Mouse (Mus musculus) T-helper 1 cell (primary cell): Measurements from ENCODE around the gene Exoc4.

Source experiments
- in situ Hi-C: fragments of 300-600 bp; cut with MboI, MseI; formaldehyde crosslinking; loops from one replicate; pipeline ENCODE4 v1.15.1; 2025; ENCODE audit warnings: high pct_unique_total_duplicates

The Exoc4 gene

DNA sequence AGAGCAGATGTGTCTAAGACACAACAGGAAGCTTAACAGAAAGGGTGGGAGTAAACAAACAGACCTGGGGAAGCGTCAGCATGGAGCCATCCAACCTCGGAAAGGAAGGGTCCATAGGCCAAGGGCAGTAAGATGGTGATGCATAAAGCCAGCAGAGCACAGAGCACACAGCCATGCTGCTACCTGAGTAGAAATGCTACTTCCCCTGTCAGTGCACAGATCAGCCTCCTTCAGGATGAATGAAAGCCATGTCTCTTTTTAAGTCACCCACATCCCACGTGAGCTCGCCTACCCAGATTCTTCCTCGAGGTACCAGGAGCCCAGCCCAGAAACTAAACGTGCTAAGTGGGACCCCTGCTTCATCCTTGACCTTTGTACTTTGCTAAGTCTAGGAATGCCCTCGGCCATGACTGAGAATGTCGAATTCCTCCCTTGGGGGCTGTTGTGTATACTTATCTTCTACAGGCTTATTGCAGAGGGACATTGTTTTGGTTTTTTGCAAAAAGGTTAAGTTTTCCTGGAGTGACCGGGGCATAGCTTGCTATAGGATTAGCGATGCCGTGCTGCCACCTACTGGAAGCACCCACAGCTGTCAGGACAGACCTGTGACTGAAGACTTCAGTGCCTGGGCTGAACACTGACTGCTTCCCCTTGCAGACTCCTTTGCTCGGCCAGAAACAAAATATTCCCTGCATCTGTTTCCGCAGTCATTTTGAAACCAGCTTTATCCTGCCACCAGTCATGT lies 680.6 kb downstream of the Exoc4 start:
- in situ Hi-C loops = no loop called here

DNA sequence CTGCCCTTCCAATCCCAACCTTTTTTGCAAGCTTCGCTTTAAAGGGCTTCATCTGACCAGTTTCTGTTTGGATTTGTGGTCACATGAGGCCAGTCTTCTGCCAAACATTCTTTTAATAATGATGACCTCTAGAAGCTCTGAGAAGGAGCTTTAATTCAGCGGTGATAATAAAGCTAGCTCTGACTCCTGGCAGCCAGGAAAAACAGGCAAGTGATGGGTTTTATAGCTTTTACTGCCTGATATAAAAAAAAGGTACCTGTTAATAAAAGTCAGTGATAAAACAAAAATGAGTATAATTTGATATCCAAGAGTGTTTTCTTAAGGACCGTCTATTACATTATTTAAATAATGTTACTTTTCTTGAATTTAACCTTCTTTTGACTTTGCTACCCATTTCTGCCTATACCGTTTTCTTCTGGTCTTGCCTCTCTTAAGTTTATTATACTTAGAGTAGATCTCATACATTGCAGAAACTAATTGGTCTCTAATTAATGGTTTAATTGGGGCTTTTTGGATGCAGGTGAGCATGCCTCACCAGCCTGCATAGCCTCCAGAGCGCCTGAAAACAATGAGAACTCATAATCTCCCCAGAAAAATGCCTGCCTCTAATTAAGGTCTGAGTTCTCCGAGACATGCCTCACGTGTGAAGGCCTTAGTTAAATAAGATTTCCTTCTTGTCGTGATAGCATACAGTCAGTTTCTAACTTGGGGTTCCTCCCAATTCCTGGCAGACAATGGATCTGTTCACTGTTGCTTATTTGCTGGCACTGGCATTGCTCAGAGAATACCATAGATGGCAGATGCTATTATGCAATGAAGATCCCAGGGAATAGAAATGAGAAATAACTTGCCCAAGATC lies 681.4 kb downstream of the Exoc4 start:
- in situ Hi-C loops = no loop called here

DNA sequence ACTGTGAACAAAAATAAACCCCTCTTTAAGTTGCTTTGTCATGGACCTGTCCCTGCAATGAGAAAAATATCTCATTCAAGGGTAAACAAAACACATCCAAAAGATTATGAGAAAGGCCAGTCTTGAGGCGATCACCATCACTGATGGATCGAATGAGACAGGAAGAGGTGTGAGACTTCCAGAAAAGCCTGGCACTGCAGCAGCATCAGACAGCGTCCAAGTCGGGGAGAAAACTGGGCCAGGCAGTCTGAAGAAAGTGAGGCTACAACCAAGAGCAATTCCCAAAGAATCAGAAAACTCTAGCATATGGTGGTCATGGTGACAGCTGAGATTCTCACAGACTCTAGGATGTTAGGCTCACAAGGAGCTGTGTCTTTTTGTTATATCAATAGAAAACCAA lies 689.0 kb downstream of the Exoc4 start:
- in situ Hi-C loops = no loop called here

DNA sequence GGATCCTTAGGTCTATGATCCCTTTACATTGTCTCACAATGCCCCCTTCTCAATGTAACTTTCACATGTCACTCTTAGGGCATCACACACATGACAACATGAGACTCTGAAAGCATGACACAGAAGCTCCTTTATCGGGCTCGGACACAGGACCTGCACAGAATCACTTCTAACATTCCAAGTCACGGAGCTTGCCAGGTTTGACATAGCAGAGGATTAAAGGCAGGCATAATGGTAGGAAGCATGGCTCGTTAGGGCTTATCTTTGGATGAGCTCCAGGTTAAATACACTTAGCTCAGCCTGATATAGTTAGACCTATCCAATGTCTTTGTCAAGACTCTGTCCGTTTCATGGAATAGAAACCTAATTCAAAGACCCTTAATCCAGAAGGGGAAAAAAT lies 690.3 kb downstream of the Exoc4 start:
- in situ Hi-C loops = no loop called here

DNA sequence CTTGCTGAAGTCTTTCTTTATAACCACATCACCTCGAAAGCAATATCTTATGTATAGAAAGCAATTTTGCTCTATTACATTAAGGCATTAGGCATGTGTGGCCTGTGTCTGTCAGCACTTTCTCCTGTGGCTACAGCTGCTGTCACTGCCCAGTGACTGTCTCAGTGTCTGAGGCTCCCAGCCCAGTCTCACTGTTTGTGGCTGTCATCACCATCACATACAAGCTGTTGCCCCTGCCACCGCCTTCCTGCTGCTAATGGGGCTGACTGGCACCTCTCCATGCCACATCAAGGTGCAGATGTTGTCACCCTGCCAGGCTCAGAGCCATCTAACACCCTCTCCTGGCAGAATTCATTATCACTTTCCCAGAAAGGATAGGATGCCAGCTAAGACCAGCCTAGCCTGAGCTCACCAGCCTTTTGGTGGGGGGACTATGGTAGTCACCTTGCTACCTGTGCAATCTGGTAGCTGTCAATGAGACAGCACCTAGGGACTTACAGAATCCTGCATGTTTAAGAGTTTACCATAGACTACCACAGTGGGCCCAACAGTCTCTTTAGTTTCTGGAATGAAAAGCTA lies 698.1 kb downstream of the Exoc4 start:
- in situ Hi-C loops = no loop called here

DNA sequence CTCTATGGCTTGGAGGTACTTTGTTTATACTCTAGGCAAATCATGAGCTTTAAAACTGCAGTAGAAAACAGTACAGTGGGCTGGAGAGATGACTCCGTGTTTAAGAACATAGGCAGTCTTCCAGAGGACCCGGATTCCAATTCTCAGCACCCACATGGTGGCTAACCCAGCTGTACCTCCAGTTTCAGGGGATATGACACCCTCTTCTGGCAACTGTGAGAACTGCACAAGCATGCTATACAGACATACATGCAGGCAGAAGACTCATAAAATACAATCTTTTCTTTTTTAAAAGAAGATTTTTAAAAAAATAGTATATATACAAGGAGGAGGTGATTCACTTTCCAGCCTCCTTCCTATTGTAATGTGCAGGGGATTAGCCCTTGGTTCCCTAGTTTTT lies 701.2 kb downstream of the Exoc4 start:
- in situ Hi-C loops = no loop called here

DNA sequence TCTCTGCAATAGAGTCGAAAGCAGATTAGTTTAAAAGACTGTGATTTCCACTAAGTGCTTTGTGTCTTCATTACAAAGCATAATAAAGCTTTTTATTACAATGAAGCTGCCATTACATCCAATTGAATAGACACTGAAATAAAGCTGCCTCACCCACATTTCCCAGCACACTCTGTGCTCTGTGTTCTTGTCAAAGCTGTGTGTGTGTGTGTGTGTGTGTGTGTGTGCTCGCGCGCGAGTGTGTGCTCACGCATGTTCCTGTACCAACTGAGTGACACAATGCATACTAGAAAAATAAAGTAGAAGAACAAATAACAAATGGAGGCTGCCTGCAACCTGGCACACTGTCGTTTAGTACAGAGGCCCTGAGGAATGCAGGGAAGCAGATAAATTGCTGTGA lies 706.6 kb downstream of the Exoc4 start:
- in situ Hi-C loops = no loop called here

DNA sequence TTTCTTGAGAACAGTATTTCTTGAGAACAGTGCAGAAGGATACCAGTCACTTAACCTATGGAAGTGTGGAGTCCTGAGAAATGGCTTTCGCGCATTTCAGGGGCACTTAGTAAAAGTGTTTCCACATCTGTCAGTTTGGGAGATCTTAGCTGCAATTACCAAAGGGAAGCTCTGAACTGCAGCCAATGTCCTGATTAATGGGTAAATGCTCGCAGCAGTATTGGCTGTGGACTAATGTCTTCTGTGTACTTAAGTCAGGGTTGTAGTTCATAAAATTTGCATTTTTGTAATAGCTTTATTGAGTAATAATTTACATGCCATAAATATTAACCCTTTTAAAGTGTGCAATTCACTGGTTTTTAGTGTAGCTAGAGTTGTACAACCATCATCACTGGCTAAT lies 709.4 kb downstream of the Exoc4 start:
- in situ Hi-C loops = no loop called here

DNA sequence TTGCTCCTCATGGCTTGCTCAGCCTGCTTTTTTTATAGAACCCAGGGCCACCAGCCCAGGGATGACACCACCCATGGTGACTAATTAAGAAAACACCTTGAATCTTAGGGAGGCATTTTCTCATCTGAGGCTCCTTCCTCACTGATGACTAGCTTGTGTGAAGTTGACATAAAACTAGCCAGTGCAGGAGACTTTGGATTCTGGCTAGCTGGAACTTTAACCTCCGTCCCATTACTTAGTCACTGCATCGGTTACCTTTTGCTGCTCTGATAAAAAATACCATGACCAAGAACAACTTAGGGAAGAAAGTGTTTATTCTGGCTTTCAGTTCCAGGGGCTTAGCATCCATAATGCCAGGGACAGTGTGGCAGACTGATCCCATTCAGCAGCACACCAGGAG lies 711.9 kb downstream of the Exoc4 start:
- in situ Hi-C loops = no loop called here

DNA sequence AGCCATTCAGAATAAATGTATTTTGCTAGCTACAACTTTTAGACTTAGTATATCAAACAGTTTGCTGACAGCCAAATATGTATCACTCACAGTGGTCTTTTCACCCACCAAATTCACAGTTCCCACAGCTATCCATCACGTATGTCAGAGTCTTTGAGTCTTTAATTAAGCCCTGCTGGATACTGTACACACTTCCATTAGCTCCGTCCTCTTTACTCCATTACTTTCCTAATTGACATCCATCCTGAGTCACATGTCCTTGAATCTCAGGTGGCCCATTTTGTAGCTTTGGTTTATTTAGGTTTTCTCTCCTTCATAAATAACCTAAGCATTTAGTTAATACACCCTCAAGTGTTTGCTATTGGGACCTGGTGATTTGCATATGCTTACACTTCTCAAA lies 714.2 kb downstream of the Exoc4 start:
- in situ Hi-C loops = no loop called here

DNA sequence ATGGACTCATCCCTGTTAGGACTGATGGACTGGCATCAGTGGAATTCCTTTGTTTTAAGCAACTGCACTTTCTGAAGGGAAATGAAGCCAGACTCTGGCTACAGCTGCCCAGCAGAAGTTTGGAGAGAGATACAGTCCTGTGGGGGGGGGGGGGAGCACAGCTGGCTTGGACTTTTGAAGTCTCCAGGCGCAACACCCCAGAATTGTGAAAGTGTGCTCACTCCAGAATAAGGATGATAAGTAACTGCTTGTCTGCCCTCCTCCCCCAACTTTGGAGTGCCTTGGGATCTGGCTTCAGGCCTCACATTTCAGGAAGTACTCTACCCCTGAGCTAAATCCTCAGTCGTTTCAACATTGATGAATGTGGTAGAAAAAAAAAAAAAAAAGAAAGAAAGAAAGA lies 716.7 kb downstream of the Exoc4 start:
- in situ Hi-C loops = no loop called here

DNA sequence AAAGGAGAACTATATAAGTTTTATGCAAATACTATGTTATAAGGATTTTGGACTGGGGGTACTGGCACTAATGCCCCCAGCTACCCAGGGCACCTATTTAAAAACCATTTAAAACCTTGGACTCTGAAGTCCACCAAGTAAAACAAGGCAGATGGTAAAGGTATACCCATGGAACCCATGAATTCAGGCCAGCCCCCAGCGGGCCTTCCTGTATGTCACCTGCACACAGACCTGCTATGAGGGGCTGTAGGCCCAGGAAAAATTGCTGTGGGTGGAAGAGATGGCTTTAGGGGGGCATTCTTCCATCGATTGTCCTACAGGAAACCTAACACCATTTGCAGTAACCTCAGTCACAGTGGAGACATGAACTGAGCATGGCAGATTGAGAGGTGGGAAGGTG lies 719.9 kb downstream of the Exoc4 start:
- in situ Hi-C loops = no loop called here

DNA sequence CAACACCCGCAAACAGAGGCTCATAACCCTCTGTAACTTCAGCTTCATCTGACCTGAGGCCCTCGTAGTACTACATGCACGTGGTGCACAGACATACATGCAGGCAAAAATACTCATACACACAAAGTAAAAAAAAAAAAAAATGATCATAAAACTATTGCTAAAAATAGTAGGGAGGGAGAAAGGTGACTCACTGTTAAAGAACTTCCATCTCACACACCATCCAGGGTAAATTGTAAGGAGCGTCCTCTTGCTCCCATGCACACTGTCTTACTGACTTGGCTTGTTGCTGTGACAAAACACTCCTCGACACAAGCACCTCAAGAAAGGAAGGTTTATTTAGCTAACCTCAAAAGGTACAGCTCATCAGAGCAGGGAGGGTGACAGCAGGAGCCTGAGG lies 723.9 kb downstream of the Exoc4 start:
- in situ Hi-C loops = no loop called here

DNA sequence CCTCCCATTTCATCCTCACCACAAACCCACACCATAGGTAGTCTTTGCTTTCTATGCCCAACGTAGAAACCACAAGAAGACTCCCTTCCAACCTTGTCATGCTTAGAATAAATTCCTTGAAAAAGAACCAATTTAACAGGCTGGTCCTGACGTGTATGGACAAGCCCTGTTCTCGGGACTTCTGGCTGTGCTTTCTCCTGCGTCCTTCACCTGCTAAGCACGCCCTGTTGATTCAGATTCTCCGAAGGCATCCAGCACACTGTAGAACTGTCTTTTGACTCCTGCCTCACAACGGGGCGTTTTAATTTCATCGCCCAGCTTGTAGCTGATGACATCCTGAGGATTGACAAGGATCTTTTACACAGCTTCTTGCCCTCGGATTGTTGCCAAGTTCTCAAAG lies 727.7 kb downstream of the Exoc4 start:
- in situ Hi-C loops = no loop called here

DNA sequence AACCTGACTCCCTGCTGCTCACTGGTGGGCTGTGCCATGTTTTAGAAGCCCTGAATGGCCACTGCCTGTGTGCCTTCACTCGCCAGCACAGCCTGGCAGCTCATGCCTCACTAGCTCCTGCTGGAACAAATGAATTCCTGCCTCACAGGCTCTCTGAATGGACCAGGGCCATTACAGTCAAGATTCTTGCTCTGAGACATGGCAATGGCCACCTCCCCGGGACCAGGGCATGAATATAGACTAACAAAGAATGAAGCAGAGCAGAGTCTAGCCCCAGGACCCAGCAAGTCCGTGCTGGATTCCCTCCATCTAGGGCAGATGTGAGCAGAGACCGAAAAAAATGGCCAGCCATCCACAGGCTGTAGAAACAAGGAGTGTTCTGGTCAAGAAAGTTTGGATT lies 728.6 kb downstream of the Exoc4 start:
- in situ Hi-C loops = no loop called here

DNA sequence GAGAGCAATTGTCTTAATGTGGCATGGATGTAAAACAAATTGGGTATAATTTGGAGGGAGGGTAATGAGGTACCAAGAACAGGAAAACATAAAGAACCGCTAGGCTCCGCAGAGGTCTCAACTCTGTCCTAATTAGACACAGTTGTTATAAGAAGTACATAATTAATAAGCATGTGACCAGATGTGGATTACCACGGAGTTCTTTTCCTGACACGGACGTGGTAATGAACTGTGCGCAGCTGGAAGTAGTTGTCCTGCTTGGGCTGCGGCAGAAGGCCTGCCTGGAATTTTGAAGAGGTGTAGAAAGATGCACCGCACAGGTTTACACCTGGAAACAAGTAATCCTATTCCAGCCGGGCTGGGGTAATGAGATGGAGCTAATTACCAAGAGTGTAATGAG lies 729.0 kb downstream of the Exoc4 start:
- in situ Hi-C loops = no loop called here

DNA sequence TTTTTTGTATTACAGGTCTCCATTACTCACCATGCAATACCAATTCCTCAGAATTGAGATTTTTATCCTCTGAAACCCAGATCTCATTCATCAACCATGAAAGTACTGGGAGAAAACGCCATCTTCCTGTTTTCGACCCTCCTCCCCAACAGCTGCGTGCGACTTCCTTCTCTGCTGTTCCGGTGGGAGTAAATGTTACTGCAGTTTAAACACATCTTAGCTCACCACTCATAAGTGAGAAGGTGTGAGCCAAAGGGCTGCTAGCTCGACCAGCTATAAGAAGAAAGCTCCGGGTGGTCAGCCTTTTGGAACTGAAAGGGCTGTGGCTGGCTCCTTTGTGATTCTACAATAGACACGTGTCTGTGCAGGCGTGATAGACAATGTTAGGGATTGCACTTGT lies 733.8 kb downstream of the Exoc4 start:
- in situ Hi-C loops = no loop called here

DNA sequence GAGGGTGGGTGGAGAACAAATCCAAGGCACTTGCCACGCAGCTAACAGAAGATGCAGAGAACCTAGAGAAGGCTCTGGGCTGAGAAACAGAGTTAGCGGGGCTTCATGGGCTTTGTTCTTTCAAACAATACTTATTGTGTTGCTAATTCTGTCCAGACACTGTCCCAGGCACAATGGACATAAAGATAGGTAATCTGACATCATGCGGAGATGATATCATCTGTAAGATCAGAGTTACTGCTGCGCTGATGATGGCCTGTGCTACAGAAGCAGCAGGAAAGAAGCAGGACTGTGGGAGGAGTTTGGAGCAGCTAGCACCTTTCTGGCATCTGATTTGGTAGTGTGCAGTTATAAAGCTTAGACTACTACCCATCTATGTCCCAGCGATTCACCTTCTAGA lies 738.2 kb downstream of the Exoc4 start:
- in situ Hi-C loops = no loop called here

DNA sequence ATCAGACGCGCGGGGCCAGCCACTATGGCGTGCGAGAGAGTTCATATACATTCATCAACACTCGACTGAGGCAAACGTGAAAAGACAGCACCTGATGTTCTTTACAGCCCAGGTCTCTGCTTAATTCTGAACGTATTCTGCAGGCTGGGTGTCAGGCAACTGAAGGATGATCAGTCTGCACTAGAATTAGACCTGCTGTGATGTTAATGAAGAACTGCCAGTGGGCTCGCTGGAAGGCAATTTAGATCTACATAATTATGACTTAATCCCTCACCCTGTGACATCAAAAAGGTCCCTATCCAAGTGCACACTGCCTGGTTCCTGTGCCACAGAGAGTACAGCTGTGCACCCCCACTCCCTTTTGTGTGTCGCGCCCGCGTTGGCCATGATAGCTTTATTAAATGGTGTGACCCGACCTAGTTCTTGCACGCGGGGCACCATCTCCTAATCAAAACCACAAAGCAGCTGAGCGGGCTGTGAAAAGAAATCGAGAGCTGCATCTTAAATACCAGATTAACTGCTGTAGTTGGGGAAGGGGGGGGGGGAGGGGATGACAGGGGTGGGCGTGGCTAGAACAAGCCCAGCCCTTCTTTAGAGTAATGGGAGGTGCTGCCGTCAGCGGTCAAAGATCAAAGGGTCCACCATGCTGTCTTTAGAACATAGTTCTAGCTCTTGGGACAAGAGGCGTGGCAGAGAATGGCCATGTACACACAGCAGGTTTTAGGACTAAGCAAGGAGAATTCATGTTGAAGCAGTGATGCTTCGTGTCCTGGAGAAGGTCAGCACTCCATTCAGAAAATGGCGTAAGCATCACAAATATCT lies 743.5 kb downstream of the Exoc4 start:
- in situ Hi-C loops = no loop called here

DNA sequence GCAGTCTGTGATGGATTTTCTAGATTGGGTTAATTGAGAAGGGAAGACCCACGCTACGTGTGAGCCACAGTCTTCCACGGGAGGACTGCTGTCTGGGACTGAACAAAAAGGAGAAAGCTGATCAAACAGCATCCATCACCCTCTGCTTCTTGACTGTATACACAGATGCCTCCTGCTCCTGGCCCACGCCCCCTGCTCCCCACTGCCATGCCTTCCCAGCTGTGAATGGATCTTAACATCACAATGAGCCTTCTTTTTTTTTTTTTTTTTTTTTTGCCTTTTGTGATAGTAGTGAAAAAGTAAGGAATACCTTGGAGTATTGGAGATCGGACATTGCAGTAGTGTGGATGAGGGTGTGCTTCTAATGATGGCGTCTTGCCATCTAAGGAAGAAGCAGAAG lies 745.0 kb downstream of the Exoc4 start:
- in situ Hi-C loops = no loop called here

DNA sequence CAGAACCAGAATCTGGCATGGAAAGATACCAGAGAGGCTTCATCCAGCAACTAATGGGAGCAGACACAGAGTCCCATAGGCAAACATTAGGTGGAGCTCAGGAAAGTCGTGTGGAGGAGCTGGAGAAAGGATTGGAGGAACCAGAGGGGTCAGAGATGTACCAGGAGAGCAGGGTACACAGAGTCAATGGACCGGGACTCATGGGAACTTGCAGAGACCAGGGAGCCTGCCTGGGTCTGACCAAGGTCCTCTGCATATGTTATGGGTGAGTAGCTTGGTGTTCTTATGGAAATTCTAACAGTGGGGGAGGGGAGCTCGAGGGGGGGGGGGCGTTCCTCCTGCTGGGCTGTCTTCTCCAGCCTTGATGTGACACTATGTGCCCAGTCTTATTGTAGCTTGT lies 749.7 kb downstream of the Exoc4 start:
- in situ Hi-C loops = no loop called here

DNA sequence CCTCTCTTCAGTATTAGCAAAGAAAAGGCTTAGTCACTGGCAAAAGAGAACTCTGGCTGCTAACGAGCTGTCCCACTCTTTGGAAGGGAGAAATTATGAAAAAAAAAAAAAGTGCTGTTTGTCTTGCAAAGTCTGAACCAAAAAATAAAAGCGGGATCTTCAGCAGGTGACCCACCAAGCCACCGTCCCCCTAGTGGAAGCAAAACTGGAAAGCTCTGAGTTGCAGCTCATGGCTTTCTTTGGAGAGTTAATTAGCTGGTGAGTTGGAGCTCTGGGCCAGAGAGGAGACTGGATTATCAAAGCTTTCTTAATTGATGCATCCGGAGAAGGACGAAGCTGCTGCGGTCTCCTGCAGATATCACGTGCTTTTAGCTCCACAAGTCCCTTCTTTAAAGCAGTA lies 750.6 kb downstream of the Exoc4 start:
- in situ Hi-C loops = no loop called here
